Mouse (Mus musculus): ENCODE data around the gene Jag2. TPM values are rescaled to one million over a fixed set of nuclear protein-coding genes. Genes with fewer than 3 reads are reported as not detected.

Gene Jag2
- total and polyA plus RNA-seq, 2 experiments from 2014 or later = 8.5 to 88.4 TPM

DNA sequence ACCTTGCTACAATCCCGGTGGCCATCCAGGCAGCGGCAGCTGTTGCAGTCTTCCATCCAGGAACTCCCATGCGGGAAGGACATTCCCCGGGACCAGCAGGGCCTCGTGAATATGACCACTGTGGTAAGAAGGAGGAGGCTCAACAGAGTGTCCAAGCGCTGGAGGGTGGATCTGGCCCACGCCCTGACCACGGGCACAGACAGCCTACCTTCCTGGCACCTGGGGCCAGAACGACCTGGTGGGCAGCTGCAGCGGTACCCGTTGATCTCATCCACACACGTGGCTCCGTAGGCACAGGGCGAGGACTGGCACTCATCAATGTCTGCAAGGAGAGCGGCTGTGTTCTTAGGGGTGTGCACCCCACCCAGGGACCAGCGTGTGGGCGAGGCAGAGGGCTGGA is 17.9 kb downstream of the Jag2 start:
- WGBS = 94% methylated on average over 17 of the region's 17 CpGs
- Histone ChIP-seq H3K4me2 (ENCODE audit: low read depth, low read length) (no peak overlapping the region), H3K27me3 (ENCODE audit: insufficient read depth, low read length) (no peaks in the 10 kb centered on the region), H3K36me3 (ENCODE audit: insufficient read depth, low read length) (peaks cover 29% of the 10 kb centered on the region), H3K9me3 (ENCODE audit: low read length) (no peaks in the 10 kb centered on the region), H3K27ac (no peak overlapping the region), H3K9ac (replicated peaks; ENCODE audit: low read length) (no peak overlapping the region), H3K4me3 (ENCODE audit: low read length) (no peak overlapping the region), H3K4me1 (ENCODE audit: insufficient read depth, low read length) (no peaks in the 10 kb centered on the region)
- DNase-seq (ENCODE audit: low spot score) (no peak), ATAC-seq (no peak)
- no peak for TF ChIP-seq CTCF (IDR thresholded peaks at IDR 0.05; ENCODE audit: low read depth)

- Histone ChIP-seq H3K4me1 (ENCODE audit: insufficient read depth, low read length) (no peaks in the 10 kb centered on the region), H3K36me3 (ENCODE audit: insufficient read depth, low read length) (peaks cover 29% of the 10 kb centered on the region), H3K9me3 (ENCODE audit: low read length) (no peaks in the 10 kb centered on the region), H3K4me3 (ENCODE audit: low read length) (no peak overlapping the region), H3K27me3 (ENCODE audit: insufficient read depth, low read length) (no peaks in the 10 kb centered on the region), H3K27ac (no peak overlapping the region), H3K9ac (replicated peaks; ENCODE audit: low read length) (no peak overlapping the region), H3K4me2 (ENCODE audit: low read depth, low read length) (no peak overlapping the region)
- ATAC-seq (no peak), DNase-seq (ENCODE audit: low spot score) (no peak)
- no peak for TF ChIP-seq CTCF (IDR thresholded peaks at IDR 0.05; ENCODE audit: low read depth)
- 94% methylated on average over 22 of the region's 22 CpGs for WGBS
Measured at GRCm38 (mm10) chr12:112908991-112909390, 20.6 kb downstream of the Jag2 start.

DNA sequence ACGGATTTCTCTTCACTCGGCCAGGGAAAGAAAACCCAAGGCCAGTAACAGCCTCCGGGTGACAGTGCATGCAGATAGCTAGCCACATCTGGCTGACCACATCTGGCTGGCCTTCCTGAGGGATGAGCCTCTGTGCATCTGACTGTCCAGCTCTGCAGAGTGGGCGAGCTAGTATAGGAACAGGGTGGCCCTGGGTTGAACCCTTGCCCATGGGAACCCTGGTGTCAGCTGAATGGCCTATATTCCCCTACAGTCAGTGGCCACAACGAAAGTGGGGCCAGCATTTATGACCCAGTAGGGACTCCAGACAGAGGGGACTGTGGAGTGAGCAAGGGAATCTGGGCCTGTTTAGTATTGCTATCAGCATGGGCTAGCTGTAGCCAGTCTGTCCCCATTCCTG is 24.6 kb downstream of the Jag2 start:
- no peak for DNase-seq (ENCODE audit: low spot score)
- Histone ChIP-seq H3K4me1 (ENCODE audit: insufficient read depth, low read length) (no peaks in the 10 kb centered on the region), H3K27ac (no peak overlapping the region), H3K36me3 (ENCODE audit: insufficient read depth, low read length) (0 out of 2 replicates have a peak, but pooled peaks cover 11% of the 10 kb centered on the region), H3K4me3 (ENCODE audit: low read length) (no peak overlapping the region), H3K27me3 (ENCODE audit: insufficient read depth, low read length) (no peaks in the 10 kb centered on the region), H3K9ac (replicated peaks; ENCODE audit: low read length) (no peak overlapping the region), H3K4me2 (ENCODE audit: low read depth, low read length) (no peak overlapping the region), H3K9me3 (ENCODE audit: low read length) (no peaks in the 10 kb centered on the region)
- no peak for ATAC-seq
- WGBS = 84% methylated on average over 5 of the region's 5 CpGs
- no peak for TF ChIP-seq CTCF (IDR thresholded peaks at IDR 0.05; ENCODE audit: low read depth)

- H3K4me3 ChIP-seq (ENCODE audit: low read length) = no peak overlapping the region
- TF ChIP-seq CTCF (IDR thresholded peaks at IDR 0.05; ENCODE audit: low read depth) = no peak
- 53% methylated on average over 8 of the region's 8 CpGs for WGBS
- no peaks in the 10 kb centered on the region for H3K9me3 ChIP-seq (ENCODE audit: low read length)
- no peak overlapping the region for H3K4me2 ChIP-seq (ENCODE audit: low read depth, low read length)
- H3K4me1 ChIP-seq (ENCODE audit: insufficient read depth, low read length) = no peaks in the 10 kb centered on the region
- DNase-seq (ENCODE audit: low spot score) (peak; percentile 35), ATAC-seq (no peak)
- 0 out of 2 replicates have a peak, but pooled peaks cover 4% of the 10 kb centered on the region for H3K36me3 ChIP-seq (ENCODE audit: insufficient read depth, low read length)
- no peaks in the 10 kb centered on the region for H3K27me3 ChIP-seq (ENCODE audit: insufficient read depth, low read length)
- H3K27ac ChIP-seq = no peak overlapping the region
- no peak overlapping the region for H3K9ac ChIP-seq (replicated peaks; ENCODE audit: low read length)
Measured at GRCm38 (mm10) chr12:112903941-112904340, 25.6 kb downstream of the Jag2 start.

- 74% methylated on average over 9 of the region's 9 CpGs for WGBS
- Histone ChIP-seq H3K27me3 (ENCODE audit: insufficient read depth, low read length) (no peaks in the 10 kb centered on the region), H3K27ac (no peak overlapping the region), H3K4me1 (ENCODE audit: insufficient read depth, low read length) (no peaks in the 10 kb centered on the region), H3K36me3 (ENCODE audit: insufficient read depth, low read length) (no peaks in the 10 kb centered on the region), H3K9me3 (ENCODE audit: low read length) (no peaks in the 10 kb centered on the region), H3K4me2 (ENCODE audit: low read depth, low read length) (no peak overlapping the region), H3K9ac (replicated peaks; ENCODE audit: low read length) (no peak overlapping the region), H3K4me3 (ENCODE audit: low read length) (no peak overlapping the region)
- DNase-seq (ENCODE audit: low spot score) (no peak), ATAC-seq (no peak)
- no peak for TF ChIP-seq CTCF (IDR thresholded peaks at IDR 0.05; ENCODE audit: low read depth)
Measured at GRCm38 (mm10) chr12:112900641-112901040, 28.9 kb downstream of the Jag2 start.

- no peaks in the 10 kb centered on the region for H3K4me1 ChIP-seq (ENCODE audit: insufficient read depth, low read length)
- no peak for TF ChIP-seq CTCF (IDR thresholded peaks at IDR 0.05; ENCODE audit: low read depth)
- H3K4me2 ChIP-seq (ENCODE audit: low read depth, low read length) = no peak overlapping the region
- no peaks in the 10 kb centered on the region for H3K9me3 ChIP-seq (ENCODE audit: low read length)
- H3K36me3 ChIP-seq (ENCODE audit: insufficient read depth, low read length) = no peaks in the 10 kb centered on the region
- no peaks in the 10 kb centered on the region for H3K27me3 ChIP-seq (ENCODE audit: insufficient read depth, low read length)
- DNase-seq (ENCODE audit: low spot score) = no peak
- no peak overlapping the region for H3K9ac ChIP-seq (replicated peaks; ENCODE audit: low read length)
- ATAC-seq = no peak
- no peak overlapping the region for H3K4me3 ChIP-seq (ENCODE audit: low read length)
- WGBS = 57% methylated on average over 4 of the region's 4 CpGs
- no peak overlapping the region for H3K27ac ChIP-seq
Measured at GRCm38 (mm10) chr12:112898960-112899359, 30.6 kb downstream of the Jag2 start.

- no peak for ATAC-seq
- H3K36me3 ChIP-seq (ENCODE audit: insufficient read depth, low read length) = no peaks in the 10 kb centered on the region
- H3K9me3 ChIP-seq (ENCODE audit: low read length) = no peaks in the 10 kb centered on the region
- H3K27ac ChIP-seq = no peak overlapping the region
- WGBS = 55% methylated on average over 12 of the region's 12 CpGs
- peak overlapping the region; percentile 43; the same call in 1 of the 2 replicates for H3K4me2 ChIP-seq (ENCODE audit: low read depth, low read length)
- DNase-seq (ENCODE audit: low spot score) = no peak
- H3K4me1 ChIP-seq (ENCODE audit: insufficient read depth, low read length) = no peaks in the 10 kb centered on the region
- no peaks in the 10 kb centered on the region for H3K27me3 ChIP-seq (ENCODE audit: insufficient read depth, low read length)
- no peak for TF ChIP-seq CTCF (IDR thresholded peaks at IDR 0.05; ENCODE audit: low read depth)
- H3K4me3 ChIP-seq (ENCODE audit: low read length) = no peak overlapping the region
- H3K9ac ChIP-seq (replicated peaks; ENCODE audit: low read length) = no peak overlapping the region
Measured at GRCm38 (mm10) chr12:112898351-112898750, 31.2 kb downstream of the Jag2 start.

Data from hindbrain, postnatal 0 days (tissue).